Mouse (Mus musculus) layer of hippocampus, adult 11-12 months (tissue): Measurements from ENCODE around the gene Tnfrsf4.

Experiments used
- DNase-seq: peaks from one replicate; pipeline ENCODE4 v3.0.0; 2022; ENCODE audit warnings: low spot score

Tnfrsf4 gene

GRCm38 (mm10) chr4:156013637-156014036 is at the start of gene Tnfrsf4:
Tnfrsf4 (plus strand) TSS chr4:156013843.
- DNase-seq, result no peak

- DNase-seq, result no peak
These were observed 49.2 kb upstream of the Tnfrsf4 start for GRCm38 (mm10) chr4:155964396-155964795.

GRCm38 (mm10) chr4:155969043-155969653 is 44.5 kb upstream of the Tnfrsf4 start:
- no peak for DNase-seq

- DNase-seq, result no peak
These were observed 43.4 kb upstream of the Tnfrsf4 start for GRCm38 (mm10) chr4:155970286-155970685.

DNA sequence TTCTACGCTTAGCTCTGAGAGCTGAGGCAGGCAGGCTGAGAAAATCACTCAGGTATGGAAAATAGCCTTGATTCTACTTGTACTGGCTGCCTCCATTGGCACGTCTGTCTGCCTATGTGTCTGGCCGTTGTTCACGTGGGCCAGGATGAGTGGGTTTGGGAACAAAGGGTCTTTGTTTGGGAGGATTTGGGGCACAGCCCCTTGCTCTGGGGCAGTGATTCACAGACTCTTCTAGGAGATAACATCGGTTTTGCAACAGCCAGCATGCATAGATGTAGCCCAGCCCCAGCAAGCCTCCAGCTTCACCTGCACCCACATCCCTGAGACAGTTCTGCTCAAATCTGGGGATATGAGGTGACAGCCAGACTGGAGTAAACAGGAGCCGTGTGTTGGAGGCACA is 41.0 kb upstream of the Tnfrsf4 start:
- no peak for DNase-seq

DNA sequence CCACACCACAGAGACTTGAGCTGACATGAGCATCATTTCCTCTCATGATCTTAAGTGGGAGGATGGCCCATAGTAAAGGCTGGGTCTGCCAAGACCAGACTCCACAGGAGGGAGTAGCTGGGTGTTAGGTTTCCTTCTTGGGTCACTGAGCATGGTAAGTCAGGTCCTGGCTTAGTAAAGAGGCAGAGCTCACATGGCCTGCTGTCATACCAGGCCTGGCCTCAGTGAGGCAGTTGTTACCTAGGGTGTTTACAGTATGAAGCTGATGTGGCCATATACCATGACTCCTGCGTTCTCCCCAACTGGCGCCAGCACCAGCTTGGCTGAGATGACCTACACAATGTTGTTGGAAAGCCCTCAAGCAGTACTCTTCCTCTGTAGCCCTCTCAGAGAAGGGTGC is 40.4 kb upstream of the Tnfrsf4 start:
- DNase-seq, result no peak

DNA sequence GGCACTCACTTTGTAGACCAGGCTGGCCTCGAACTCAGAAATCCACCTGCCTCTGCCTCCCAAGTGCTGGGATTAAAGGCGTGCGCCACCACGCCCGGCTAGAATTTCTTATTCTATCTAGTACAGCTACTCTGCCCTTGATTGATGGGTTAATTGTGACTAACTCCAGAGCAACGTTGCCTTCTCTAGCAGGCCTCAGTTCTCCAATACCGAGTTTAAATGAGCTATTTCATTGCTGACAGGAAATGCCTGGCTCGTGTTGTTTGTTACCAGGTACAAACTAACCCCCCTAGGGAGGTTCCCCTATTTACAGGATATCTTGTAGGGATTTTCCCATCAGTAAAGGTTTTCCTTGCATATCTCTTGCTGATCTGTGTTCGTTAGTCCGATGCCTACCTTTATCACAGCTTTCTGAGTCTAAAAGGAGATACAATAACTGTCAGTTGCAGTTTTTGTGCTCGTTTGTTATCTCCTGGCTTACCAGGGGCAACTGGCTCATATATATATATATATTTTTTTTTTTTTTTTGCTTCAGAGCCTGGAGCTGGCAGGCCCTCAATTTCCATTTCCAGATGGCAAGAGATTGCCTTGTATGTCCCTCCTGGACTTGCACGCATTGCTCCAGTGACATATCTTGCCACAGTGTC is 32.1 kb upstream of the Tnfrsf4 start:
- DNase-seq, result no peak

DNA sequence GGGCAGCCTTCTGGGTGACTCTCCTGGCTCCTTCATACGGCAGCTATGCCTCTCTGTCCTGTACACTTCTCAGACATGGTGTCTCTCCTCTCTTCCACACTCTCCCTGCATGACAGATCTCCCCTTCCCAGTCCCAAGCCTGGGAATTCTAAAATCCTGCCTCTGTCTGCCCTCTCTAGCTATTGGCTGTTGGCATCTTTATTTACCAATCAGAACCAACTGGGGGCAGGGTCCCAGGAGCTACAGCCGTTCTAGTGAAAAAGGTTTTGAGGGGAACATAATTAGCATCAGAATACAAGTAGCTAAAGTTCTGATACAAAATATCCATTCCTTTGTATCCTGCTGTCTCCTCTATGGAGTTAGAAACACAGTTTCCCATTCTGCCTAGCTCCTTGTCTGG is 29.9 kb upstream of the Tnfrsf4 start:
- no peak for DNase-seq

- no peak for DNase-seq
These were observed 22.3 kb upstream of the Tnfrsf4 start for GRCm38 (mm10) chr4:155991211-155991907.

GRCm38 (mm10) chr4:155991908-155992230 is 21.8 kb upstream of the Tnfrsf4 start:
- DNase-seq, result no peak

DNA sequence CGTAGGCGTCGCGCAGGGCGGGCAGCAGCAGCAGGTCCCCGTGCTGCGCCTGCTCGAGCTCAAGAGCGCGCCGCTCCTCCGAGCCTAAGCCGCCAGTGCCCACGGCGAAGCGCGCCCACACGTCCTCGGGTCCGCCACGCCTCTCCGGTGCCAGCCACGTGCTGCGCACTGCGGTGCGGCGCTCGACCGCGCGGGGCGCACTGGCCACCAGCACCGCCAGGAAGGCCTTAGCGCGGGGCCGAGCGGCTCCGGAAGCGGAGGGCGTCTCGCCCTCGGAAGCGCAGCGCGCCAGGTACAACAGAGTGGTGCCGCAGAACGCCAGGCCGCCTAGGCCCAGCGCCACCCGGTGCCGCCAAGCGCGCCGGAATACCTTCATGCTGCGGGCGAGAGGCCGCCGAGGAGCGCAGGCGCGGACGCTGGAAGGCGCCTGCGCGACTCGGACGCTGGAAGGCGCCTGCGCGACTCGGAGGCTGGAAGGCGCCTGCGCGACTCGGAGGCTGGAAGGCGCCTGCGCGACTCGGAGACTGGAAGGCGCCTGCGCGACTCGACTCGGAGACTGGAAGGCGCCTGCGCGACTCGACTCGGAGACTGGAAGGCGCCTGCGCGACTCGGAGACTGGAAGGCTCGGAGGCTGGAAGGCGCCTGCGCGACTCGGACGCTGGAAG is 21.3 kb upstream of the Tnfrsf4 start, which contains the start of the genes B3galt6 and Sdf4:
TSS of gene B3galt6 (minus strand) at position 409 of the 665 bp plus-strand sequence.
TSS of gene Sdf4 (plus strand) at position 632 of the 665 bp plus-strand sequence.
- peak; percentile 89 for DNase-seq

DNA sequence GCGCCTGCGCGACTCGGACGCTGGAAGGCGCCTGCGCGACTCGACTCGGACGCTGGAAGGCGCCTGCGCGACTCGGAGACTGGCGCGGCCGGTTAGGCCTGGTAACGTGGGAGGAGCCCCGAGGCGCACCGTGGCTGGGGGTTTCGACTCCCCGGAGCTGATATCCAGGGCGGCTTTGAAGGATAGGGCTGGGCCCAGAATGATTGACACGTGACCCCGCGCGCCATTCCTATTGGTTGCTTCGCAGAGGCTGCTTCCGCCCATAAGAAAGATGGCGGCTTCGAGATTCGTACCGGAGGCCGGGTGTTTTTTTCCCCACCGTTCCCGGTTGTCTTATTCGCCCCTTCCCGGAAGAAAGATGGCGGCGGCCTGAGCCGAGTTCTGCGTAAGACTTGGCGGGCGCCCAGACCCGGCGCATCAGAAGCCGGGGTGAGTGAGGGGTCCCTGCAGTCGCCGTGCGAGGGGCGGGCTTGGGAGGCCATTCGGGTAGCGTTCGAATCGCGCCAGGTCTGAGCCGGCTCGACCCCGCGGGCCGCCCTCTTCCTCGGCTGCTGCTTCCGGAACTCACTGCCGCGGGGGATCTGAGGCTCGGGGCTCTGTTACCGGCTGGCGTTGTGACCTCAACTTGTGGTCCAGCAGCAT is 20.6 kb upstream of the Tnfrsf4 start:
- DNase-seq, result peak; percentile 98

- DNase-seq, result no peak
These were observed 20.0 kb upstream of the Tnfrsf4 start for GRCm38 (mm10) chr4:155993606-155994005.

- DNase-seq, result no peak
These were observed 9.5 kb upstream of the Tnfrsf4 start for GRCm38 (mm10) chr4:156004109-156004508.

GRCm38 (mm10) chr4:156008369-156008768 is 5.3 kb upstream of the Tnfrsf4 start:
- DNase-seq, result no peak

DNA sequence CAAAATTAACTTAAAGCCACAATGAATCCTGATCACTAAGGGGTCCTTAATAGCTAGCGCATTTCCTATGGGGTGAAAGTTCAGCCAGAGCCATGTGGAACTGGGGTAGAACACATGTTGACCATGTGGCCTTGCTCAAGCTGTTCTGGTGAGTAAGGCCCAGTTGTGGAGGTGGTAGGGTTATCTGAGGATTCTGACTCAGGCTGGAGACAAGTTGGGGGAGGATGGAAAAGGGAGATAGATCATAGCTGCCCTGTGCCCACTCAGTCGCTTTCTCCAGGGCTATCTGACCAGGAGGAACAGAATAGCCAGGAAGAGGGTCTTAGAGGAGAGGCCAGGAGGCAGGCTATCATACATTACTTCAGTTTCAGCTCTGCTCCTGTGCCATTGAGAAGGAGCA is 793 bp downstream of the Tnfrsf4 start:
- no peak for DNase-seq

GRCm38 (mm10) chr4:156019771-156020170 is 6.1 kb downstream of the Tnfrsf4 start:
- DNase-seq, result no peak

GRCm38 (mm10) chr4:156021381-156021780 is 7.7 kb downstream of the Tnfrsf4 start:
- DNase-seq, result no peak

DNA sequence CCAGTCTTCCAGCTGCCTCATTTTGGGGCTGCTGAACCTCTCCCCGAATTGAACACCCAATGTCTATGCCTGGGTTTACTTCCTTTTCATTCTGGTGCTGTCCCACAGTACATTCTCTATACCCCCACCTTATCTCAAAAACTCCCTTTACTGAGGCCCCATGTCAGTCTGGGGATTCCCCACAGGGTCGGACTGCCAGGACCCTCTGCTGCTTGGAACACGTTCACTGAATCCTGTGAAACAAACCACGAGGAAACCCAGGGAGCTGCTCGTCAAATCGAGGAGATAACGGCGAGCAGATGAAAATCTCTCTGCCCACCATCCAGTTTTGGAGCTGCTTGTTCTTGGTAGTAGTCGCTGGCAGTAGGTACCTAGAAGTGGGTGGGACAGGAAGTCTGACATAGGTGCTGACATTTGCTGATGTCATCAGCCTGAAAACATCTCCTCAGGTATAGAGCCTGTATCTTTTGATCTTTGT is 8.3 kb downstream of the Tnfrsf4 start:
- DNase-seq, result no peak

- DNase-seq, result no peak
These were observed 9.9 kb downstream of the Tnfrsf4 start for GRCm38 (mm10) chr4:156023520-156023919.

DNA sequence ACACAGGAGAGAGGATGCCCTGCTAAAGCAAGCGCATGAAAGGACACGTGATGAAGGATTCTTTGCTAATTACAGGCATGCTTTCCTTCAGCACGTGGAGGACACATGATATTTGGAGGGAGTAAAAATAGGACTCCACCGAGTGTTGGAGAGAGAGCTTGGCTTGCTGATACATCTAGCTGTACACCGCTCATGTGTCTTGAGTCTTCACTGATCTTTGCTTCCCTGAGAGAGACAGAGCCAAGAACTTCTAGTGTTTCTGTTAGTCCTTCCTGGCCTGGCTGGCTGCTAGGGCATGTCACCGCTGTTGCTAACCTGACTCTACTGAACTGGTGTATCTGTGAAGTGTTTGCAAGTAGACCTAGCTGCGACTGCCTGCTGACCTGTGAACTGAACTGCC is 10.5 kb downstream of the Tnfrsf4 start:
- DNase-seq, result no peak

DNA sequence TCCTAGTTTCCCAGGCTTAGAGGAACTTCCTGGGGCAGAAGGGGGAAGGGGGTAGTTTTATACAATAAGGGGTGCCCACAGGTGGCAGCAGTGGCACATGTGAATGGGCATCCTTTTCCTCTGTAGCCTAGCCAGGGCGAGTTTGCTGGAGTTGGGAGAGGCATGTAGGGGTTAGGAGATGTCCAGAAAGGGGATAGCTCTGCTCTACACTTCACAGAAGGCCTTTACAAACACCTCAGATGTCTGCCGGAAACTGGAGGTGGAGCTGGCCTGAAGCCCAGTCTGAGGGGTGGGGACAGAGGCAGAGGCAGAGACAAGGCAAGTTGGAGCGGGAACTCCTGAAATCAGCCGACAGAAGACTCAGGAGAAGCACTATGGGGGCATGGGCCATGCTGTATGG is 12.4 kb downstream of the Tnfrsf4 start, which contains the start of gene Tnfrsf18:
TSS of gene Tnfrsf18 (plus strand) at position 152 of the 400 bp plus-strand sequence.
- DNase-seq, result peak; percentile 37
